Mouse (Mus musculus) heart, postnatal 4 days (tissue): ENCODE results near the gene Ikzf4. TPM values are rescaled to one million over a fixed set of nuclear protein-coding genes. Genes with fewer than 3 reads are reported as not detected.

Experiments used
- DNase-seq: peaks from one replicate; pipeline ENCODE4 v3.0.0; 2021
- total RNA-seq, 2 experiments: library from RNA; stranded (reverse); gene quantifications; 2 replicates each; pipeline ENCODE4 v1.2.3; 2021

The Ikzf4 gene
- 1 to 10 TPM; 1.7 to 2.4 TPM for total RNA-seq

- DNase-seq: peak; percentile 44
Observed at GRCm38 (mm10) chr10:128645111-128646011, at the start of gene Ikzf4. Ikzf4 (minus strand) TSS chr10:128645991.

GRCm38 (mm10) chr10:128695411-128695991 is 49.7 kb upstream of the Ikzf4 start:
- no peak for DNase-seq

- DNase-seq: peak; percentile 19
Observed at GRCm38 (mm10) chr10:128674469-128675008, 28.7 kb upstream of the Ikzf4 start.

GRCm38 (mm10) chr10:128673763-128674468 is 28.1 kb upstream of the Ikzf4 start, which contains the start of gene Suox:
Suox (minus strand) TSS chr10:128674073.
- DNase-seq: peak; percentile 81

GRCm38 (mm10) chr10:128671148-128671547 is 25.4 kb upstream of the Ikzf4 start:
- no peak for DNase-seq

GRCm38 (mm10) chr10:128668790-128669672 is 23.2 kb upstream of the Ikzf4 start:
- peak; percentile 47 for DNase-seq

GRCm38 (mm10) chr10:128665806-128666205 is 20.0 kb upstream of the Ikzf4 start:
- no peak for DNase-seq

GRCm38 (mm10) chr10:128665307-128665706 is 19.5 kb upstream of the Ikzf4 start:
- no peak for DNase-seq

GRCm38 (mm10) chr10:128664808-128665207 is 19.0 kb upstream of the Ikzf4 start:
- DNase-seq: no peak

- no peak for DNase-seq
Observed at GRCm38 (mm10) chr10:128663441-128664220, 17.8 kb upstream of the Ikzf4 start.

GRCm38 (mm10) chr10:128662465-128662864 is 16.7 kb upstream of the Ikzf4 start:
- DNase-seq: no peak

- no peak for DNase-seq
Observed at GRCm38 (mm10) chr10:128659490-128659889, 13.7 kb upstream of the Ikzf4 start.

GRCm38 (mm10) chr10:128657844-128658243 is 12.1 kb upstream of the Ikzf4 start:
- DNase-seq: no peak

- DNase-seq: no peak
Observed at GRCm38 (mm10) chr10:128656731-128657130, 10.9 kb upstream of the Ikzf4 start.

- DNase-seq: no peak
Observed at GRCm38 (mm10) chr10:128655254-128655653, 9.5 kb upstream of the Ikzf4 start.

- no peak for DNase-seq
Observed at GRCm38 (mm10) chr10:128653866-128654265, 8.1 kb upstream of the Ikzf4 start.

- DNase-seq: peak; percentile 30
Observed at GRCm38 (mm10) chr10:128646139-128647089, 623 bp upstream of the Ikzf4 start.

GRCm38 (mm10) chr10:128642749-128643148 is 3.0 kb downstream of the Ikzf4 start:
- DNase-seq: no peak

GRCm38 (mm10) chr10:128641871-128642270 is 3.9 kb downstream of the Ikzf4 start:
- DNase-seq: no peak

- no peak for DNase-seq
Observed at GRCm38 (mm10) chr10:128640891-128641290, 4.9 kb downstream of the Ikzf4 start.
